Mouse (Mus musculus): ENCODE data around the gene Ing5. TPM values are rescaled to one million over a fixed set of nuclear protein-coding genes. Genes with fewer than 3 reads are reported as not detected.
"Not testable (repeated sequence)": the region's sequence is repeated elsewhere in the genome, so short reads cannot be mapped to it uniquely, and the experiment has no call there.

Gene Ing5
- total RNA-seq, 2 experiments from 2014 or later, result 16.4 to 16.9 TPM

GRCm38 (mm10) chr1:93857991-93858390 lies 54.2 kb downstream of the Ing5 start:
- no peak for DNase-seq (ENCODE audit: low spot score in 2 of 2)

- DNase-seq (ENCODE audit: low spot score in 2 of 2), result no peak
Observed at GRCm38 (mm10) chr1:93859619-93860018, 55.9 kb downstream of the Ing5 start.

GRCm38 (mm10) chr1:93861048-93861447 lies 57.3 kb downstream of the Ing5 start, which contains the start of gene Gal3st2:
TSS of gene Gal3st2 (plus strand) at chr1:93861306.
- DNase-seq (ENCODE audit: low spot score in 2 of 2), result not testable (repeated sequence)

Other genes starting within 250 kb of the Ing5 start
- gene Stk25, start 145.3 kb upstream of the Ing5 start, total RNA-seq (2021), result 100 to 1,000 TPM; 116 to 118 TPM
- gene Bok, start 118.3 kb upstream of the Ing5 start, total RNA-seq (2021), result 10 to 100 TPM in 1 of 2 experiments, 1 to 10 TPM in 1; 7.6 to 13.1 TPM
- 10 to 100 TPM; 82.7 to 85.3 TPM for gene Atg4b, start 52.5 kb upstream of the Ing5 start, total RNA-seq (2021)
- 10 to 100 TPM; 46.3 to 52.4 TPM for gene Thap4, start 49.1 kb upstream of the Ing5 start, total RNA-seq (2021)
- gene Dtymk, start 2.0 kb upstream of the Ing5 start, total RNA-seq (2021), result 10 to 100 TPM; 54.6 to 57.5 TPM
- gene D2hgdh, start 20.9 kb downstream of the Ing5 start, total RNA-seq (2021), result 10 to 100 TPM; 50.8 to 68.1 TPM
- gene Gal3st2, start 57.3 kb downstream of the Ing5 start, total RNA-seq (2021), result not detected
- gene Gal3st2b, start 114.3 kb downstream of the Ing5 start, total RNA-seq (2021), result not detected
- gene Gal3st2c, start 186.5 kb downstream of the Ing5 start, total RNA-seq (2021), result under 1 TPM; 0.10 to 0.17 TPM
- not detected for gene Neu4, start 216.5 kb downstream of the Ing5 start, total RNA-seq (2021)
- gene Pdcd1, start 248.6 kb downstream of the Ing5 start, total RNA-seq (2021), result under 1 TPM in 1 of 2 experiments, not detected in 1; 0.26 TPM

Measured in adrenal gland, adult 18-20 months (tissue).